Mouse (Mus musculus) layer of hippocampus, postnatal 14 days (tissue): ENCODE data around the gene Mical1. TPM values are rescaled to one million over a fixed set of nuclear protein-coding genes. Genes with fewer than 3 reads are reported as not detected.

Experiments
- DNase-seq, 2 experiments: peaks; one replicate each; pipeline ENCODE4 v3.0.0; 2021 to 2022; ENCODE audit warnings: low spot score in 2 of 2, mixed read lengths in 1 of 2
- total RNA-seq, 2 experiments: library from RNA; stranded (reverse); gene quantifications; 2 replicates each; pipeline ENCODE4 v1.2.3; 2021

The Mical1 gene
- total RNA-seq, 2 experiments from 2014 or later: 24.5 to 31.3 TPM

- no peak for DNase-seq
Observed at GRCm38 (mm10) chr10:41477018-41477277, 834 bp downstream of the Mical1 start.

- peak; percentile 48 to 64 for DNase-seq
Observed at GRCm38 (mm10) chr10:41477278-41478181, 1.4 kb downstream of the Mical1 start.

DNA sequence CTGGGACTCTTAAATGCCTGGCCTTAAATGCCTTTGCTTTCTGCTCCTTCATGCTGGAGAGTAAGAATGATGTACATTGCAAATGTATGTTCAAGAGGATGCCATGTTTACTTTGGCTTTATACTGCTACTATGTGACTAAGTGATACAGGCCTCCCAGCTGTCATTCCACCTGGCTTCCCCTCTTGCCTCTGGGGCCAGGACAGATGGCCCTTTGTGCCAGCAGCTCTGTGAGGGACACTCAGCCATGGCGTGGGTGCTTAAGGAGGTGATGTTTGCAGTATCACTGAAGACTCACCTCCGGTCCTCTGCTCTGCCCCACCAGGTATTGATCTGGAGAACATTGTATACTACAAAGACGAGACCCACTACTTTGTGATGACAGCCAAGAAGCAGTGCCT, 3.8 kb downstream of the Mical1 start:
- DNase-seq: no peak

DNA sequence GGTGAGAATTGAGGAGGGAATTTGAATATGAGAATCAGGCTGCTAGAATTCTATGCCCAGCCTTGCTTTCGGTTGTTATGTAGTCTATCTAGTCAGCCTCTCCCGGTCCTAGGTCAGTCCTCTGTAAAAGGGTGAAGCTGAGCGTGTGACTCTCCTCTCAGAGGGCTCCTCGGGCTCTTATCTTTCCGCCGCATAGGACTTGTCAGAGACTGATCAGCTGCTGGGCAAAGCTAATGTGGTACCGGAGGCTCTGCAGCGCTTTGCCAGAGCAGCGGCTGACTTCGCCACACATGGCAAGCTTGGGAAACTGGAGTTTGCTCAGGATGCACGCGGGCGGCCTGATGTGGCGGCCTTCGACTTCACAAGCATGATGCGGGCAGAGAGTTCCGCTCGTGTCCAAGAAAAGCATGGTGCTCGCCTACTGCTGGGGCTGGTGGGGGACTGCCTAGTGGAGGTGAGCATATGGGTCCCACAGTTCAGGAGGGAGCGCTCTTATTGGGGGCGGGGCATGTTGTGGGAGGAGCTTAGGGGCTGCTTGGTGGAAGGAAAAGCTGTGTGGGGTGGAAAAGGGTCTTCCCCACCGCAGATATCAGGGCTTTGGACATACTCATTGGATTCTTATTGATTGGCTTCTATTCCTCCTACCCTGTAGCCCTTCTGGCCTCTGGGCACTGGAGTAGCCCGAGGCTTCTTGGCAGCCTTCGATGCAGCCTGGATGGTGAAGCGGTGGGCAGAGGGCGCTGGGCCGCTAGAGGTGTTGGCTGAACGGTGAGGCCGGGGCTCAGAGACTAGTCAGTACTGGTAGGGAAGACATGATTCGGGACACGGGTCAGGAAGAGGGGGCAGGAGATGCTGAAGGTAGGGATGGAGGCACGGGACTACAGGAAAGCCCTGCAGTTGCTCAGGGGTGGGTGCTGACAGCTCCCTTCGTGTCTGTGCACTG, 5.1 kb downstream of the Mical1 start:
- DNase-seq: no peak

GRCm38 (mm10) chr10:41482446-41482845, 6.3 kb downstream of the Mical1 start:
- DNase-seq: no peak

GRCm38 (mm10) chr10:41485778-41486177, 9.7 kb downstream of the Mical1 start:
- no peak for DNase-seq

GRCm38 (mm10) chr10:41486506-41487170, 10.5 kb downstream of the Mical1 start:
- no peak for DNase-seq

- DNase-seq: no peak
Observed at GRCm38 (mm10) chr10:41488877-41489276, 12.8 kb downstream of the Mical1 start.

GRCm38 (mm10) chr10:41489294-41489693, 13.2 kb downstream of the Mical1 start:
- DNase-seq: no peak

GRCm38 (mm10) chr10:41489708-41490517, 13.8 kb downstream of the Mical1 start, which contains the start of the genes Smpd2 and Ppil6:
Gene Smpd2 (minus strand): TSS chr10:41490369.
Gene Ppil6 (plus strand): TSS chr10:41490439.
- DNase-seq: peak; percentile 91 to 96

DNA sequence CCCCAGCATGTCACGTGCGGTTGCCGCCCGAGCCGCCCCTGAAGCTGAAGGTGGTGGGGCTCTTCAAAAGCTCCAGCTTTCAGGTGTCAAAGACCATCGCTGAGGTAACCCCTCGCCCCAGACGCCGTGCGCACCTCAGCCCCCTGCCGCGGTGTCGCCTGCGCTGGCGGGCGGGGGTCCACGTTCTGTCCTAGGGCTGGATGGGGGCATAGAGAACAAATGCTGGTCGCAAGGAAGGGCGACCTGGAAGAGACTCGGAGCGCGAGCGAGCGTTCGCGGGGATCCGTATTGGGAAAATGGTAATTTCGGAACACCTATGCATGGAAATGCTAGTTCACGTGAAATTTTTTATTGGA, 14.4 kb downstream of the Mical1 start:
- DNase-seq: no peak

DNA sequence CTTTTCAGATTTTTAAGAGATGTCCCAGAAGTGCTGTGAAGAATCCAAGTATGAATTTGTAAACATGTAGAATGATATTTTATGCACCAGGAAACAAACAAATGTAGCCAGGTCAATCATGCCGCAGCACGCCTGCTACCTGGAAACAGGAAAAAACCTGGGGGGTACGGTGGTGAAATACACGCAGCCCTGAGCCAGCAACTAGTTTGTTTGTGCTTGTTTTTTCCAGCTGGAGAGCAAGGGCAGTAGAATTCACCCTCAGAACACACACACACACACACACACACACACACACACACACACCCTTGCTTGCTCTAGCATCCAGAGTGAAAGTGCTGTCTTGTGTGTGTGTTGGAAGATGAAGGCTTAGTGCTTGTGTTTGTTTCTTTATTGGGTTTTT, 15.0 kb downstream of the Mical1 start:
- DNase-seq: no peak

GRCm38 (mm10) chr10:41500941-41501340, 24.8 kb downstream of the Mical1 start:
- peak in 1 of 2 experiments; percentile 62 for DNase-seq

GRCm38 (mm10) chr10:41504996-41505395, 28.9 kb downstream of the Mical1 start:
- DNase-seq: no peak

- DNase-seq: peak; percentile 62 to 88
Observed at GRCm38 (mm10) chr10:41505446-41505845, 29.3 kb downstream of the Mical1 start.

GRCm38 (mm10) chr10:41509160-41509559, 33.0 kb downstream of the Mical1 start:
- no peak for DNase-seq

- DNase-seq: no peak
Observed at GRCm38 (mm10) chr10:41514301-41514700, 38.2 kb downstream of the Mical1 start.

GRCm38 (mm10) chr10:41514921-41515320, 38.8 kb downstream of the Mical1 start:
- DNase-seq: no peak

- DNase-seq: peak; percentile 74 to 76
Observed at GRCm38 (mm10) chr10:41518508-41518980, 42.4 kb downstream of the Mical1 start.

DNA sequence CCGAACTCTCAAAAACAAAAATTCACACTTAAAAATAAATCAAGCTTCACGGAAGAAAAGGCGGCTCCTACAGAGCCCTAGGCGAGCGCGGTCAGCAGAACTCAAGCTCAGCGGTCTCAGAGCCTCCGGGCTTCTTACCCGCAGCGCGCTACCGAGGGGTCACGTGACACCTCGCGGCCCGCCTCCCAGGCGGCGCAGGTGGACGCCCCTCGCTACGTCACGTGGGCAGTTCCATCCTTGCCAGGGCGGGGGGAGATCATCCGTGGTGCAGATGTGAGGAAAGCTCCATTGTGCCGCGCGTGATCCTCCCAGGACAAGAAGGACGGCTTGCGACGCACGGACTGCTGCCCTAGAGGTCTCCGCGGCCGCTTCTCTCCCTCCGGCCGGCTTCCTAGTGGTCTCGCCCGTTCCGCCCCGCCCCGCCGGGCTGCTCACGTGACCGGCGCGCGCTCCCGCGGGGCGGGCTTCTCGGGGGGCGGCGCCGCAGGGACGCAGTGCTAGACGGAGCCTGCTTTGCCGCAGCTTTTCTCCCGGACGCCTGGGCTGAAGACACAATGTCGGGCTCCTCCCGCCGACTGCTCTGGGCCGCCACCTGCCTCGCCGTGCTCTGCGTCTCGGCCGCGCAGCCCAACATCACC, 43.0 kb downstream of the Mical1 start, which contains the start of gene Cd164:
Gene Cd164, plus strand, starts transcription at position 434 of the 638 bp plus-strand sequence.
- DNase-seq: peak; percentile 92 to 94
